Mouse (Mus musculus): ENCODE results near the gene Nfkbia. TPM values are rescaled to one million over a fixed set of nuclear protein-coding genes. Genes with fewer than 3 reads are reported as not detected.

Nfkbia gene
- 110 and 119 TPM in 2 replicates for polyA plus RNA-seq (2015; fragmentation: Nextera tagmentation; extraction: Ambion mirVana)

DNA sequence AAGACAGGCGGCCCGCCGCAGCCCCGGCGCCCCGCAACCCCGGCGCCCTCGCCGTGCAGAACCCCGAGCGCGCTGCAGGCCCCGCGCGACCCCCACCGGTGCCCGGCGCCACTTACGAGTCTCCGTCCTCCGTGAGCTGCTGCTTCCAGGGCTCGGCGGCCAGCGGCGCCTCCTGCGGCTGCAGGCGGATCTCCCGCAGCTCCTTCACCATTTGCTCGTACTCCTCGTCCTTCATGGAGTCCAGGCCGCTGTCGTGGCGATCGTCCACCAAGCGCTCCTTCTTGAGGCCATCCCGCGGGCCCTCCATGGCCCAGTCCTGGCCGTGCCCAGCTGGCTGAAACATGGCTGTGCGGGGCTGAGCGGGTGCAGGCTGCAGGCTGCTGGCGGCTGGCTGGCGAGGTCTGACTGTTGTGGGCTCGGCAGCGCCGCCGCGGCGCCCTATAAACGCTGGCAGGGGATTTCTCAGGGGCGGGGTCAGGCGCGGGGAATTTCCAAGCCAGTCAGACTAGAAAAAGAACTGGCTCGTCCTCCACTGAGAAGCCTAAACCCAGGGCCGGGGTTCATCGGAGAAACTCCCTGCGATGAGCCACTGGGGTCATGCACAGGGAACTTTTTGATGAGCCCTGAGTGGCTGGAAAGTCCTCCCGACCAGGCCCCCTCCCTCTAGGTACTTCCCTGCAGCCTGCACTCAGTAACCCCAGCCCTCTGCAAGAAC, at the start of gene Nfkbia:
Nfkbia (minus strand) TSS at position 464 of the 715 bp plus-strand sequence.
- DNase-seq (ENCODE audit: low spot score) (peak; percentile 95), ATAC-seq (ENCODE audit: low FRiP score, low TSS enrichment) (peak; percentile 83)
- peaks cover 6% of the 10 kb centered on the region; the same call in 1 of the 2 replicates for H3K4me1 ChIP-seq (replicated peaks; ENCODE audit: control insufficient read depth, insufficient read depth)
- no peaks in the 10 kb centered on the region for H3K9me3 ChIP-seq (ENCODE audit: control insufficient read depth, low read length)
- H3K4me2 ChIP-seq (replicated peaks; ENCODE audit: low read depth) = peak within 1 kb of the TSS; percentile 93
- peak within 1 kb of the TSS; percentile 100 for H3K9ac ChIP-seq (ENCODE audit: low read length)
- WGBS = 0% methylated on average over 45 of the region's 58 CpGs
- peak within 1 kb of the TSS; percentile 100 for H3K27ac ChIP-seq (replicated peaks)
- peak within 1 kb of the TSS; percentile 97 for H3K4me3 ChIP-seq (ENCODE audit: low read depth, low read length)
- TF ChIP-seq CTCF (IDR thresholded peaks at IDR 0.05; ENCODE audit: low read depth) = peak; percentile 52
- peak; percentile 93 for TF ChIP-seq EP300 (optimal IDR thresholded peaks at IDR 0.05)
- H3K36me3 ChIP-seq (ENCODE audit: control insufficient read depth, insufficient read depth, low read length) = peaks cover 20% of the 10 kb centered on the region
- no peaks in the 10 kb centered on the region for H3K27me3 ChIP-seq (ENCODE audit: control insufficient read depth, insufficient read depth, low read length)

- H3K4me3 ChIP-seq (ENCODE audit: low read depth, low read length) = no peak overlapping the region
- H3K9ac ChIP-seq (ENCODE audit: low read length) = no peak overlapping the region
- no peak overlapping the region for H3K27ac ChIP-seq (replicated peaks)
- TF ChIP-seq CTCF (IDR thresholded peaks at IDR 0.05; ENCODE audit: low read depth) = no peak
- no peak for TF ChIP-seq EP300 (optimal IDR thresholded peaks at IDR 0.05)
- DNase-seq (ENCODE audit: low spot score) = no peak
- H3K27me3 ChIP-seq (ENCODE audit: control insufficient read depth, insufficient read depth, low read length) = no peaks in the 10 kb centered on the region
- no peak for ATAC-seq (ENCODE audit: low FRiP score, low TSS enrichment)
- H3K4me1 ChIP-seq (replicated peaks; ENCODE audit: control insufficient read depth, insufficient read depth) = no peaks in the 10 kb centered on the region
- no peaks in the 10 kb centered on the region for H3K36me3 ChIP-seq (ENCODE audit: control insufficient read depth, insufficient read depth, low read length)
- H3K9me3 ChIP-seq (ENCODE audit: control insufficient read depth, low read length) = no peaks in the 10 kb centered on the region
- H3K4me2 ChIP-seq (replicated peaks; ENCODE audit: low read depth) = no peak overlapping the region
- WGBS = 65% methylated on average over 8 of the region's 8 CpGs
These were observed 46.7 kb upstream of the Nfkbia start for GRCm38 (mm10) chr12:55539157-55539556.

DNA sequence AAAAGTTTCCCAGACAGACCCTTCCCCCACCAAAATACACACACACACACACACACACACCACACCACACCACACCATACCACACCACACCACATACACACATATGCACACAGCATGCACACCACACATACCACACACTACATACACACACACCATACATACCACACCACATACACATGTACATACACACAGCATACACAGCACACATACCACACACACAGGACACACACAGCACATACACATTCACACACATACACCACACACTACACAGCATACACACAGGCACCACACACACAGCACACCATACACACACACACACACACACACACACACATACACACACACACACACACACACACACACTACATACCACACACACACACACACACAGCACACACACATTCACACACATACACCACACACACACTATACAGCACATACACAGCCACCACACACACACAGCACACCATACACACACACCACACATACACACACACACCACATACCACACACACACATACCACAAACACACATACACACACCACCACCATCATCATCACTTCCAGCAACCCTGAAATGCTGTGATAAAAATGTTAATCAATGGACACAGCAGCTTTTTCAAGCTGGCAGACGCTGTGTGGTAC, 46.0 kb upstream of the Nfkbia start:
- Histone ChIP-seq H3K27ac (replicated peaks) (no peak overlapping the region), H3K4me2 (replicated peaks; ENCODE audit: low read depth) (no peak overlapping the region), H3K36me3 (ENCODE audit: control insufficient read depth, insufficient read depth, low read length) (no peaks in the 10 kb centered on the region), H3K4me1 (replicated peaks; ENCODE audit: control insufficient read depth, insufficient read depth) (no peaks in the 10 kb centered on the region), H3K9ac (ENCODE audit: low read length) (no peak overlapping the region), H3K27me3 (ENCODE audit: control insufficient read depth, insufficient read depth, low read length) (no peaks in the 10 kb centered on the region), H3K4me3 (ENCODE audit: low read depth, low read length) (no peak overlapping the region), H3K9me3 (ENCODE audit: control insufficient read depth, low read length) (no peaks in the 10 kb centered on the region)
- ATAC-seq (ENCODE audit: low FRiP score, low TSS enrichment) (peak; percentile 67; the same call in 1 of the 2 replicates), DNase-seq (ENCODE audit: low spot score) (no peak)
- TF ChIP-seq EP300 (optimal IDR thresholded peaks at IDR 0.05) (no peak), CTCF (IDR thresholded peaks at IDR 0.05; ENCODE audit: low read depth) (no peak)
- 79% methylated on average over 1 of the region's 1 CpGs for WGBS

GRCm38 (mm10) chr12:55537742-55538141, 45.3 kb upstream of the Nfkbia start:
- 58% methylated on average over 7 of the region's 7 CpGs for WGBS
- no peak overlapping the region for H3K4me3 ChIP-seq (ENCODE audit: low read depth, low read length)
- H3K4me1 ChIP-seq (replicated peaks; ENCODE audit: control insufficient read depth, insufficient read depth) = no peaks in the 10 kb centered on the region
- no peak overlapping the region for H3K27ac ChIP-seq (replicated peaks)
- DNase-seq (ENCODE audit: low spot score) (no peak), ATAC-seq (ENCODE audit: low FRiP score, low TSS enrichment) (no peak)
- H3K27me3 ChIP-seq (ENCODE audit: control insufficient read depth, insufficient read depth, low read length) = no peaks in the 10 kb centered on the region
- no peaks in the 10 kb centered on the region for H3K9me3 ChIP-seq (ENCODE audit: control insufficient read depth, low read length)
- H3K4me2 ChIP-seq (replicated peaks; ENCODE audit: low read depth) = no peak overlapping the region
- TF ChIP-seq EP300 (optimal IDR thresholded peaks at IDR 0.05) = no peak
- TF ChIP-seq CTCF (IDR thresholded peaks at IDR 0.05; ENCODE audit: low read depth) = no peak
- no peaks in the 10 kb centered on the region for H3K36me3 ChIP-seq (ENCODE audit: control insufficient read depth, insufficient read depth, low read length)
- no peak overlapping the region for H3K9ac ChIP-seq (ENCODE audit: low read length)

- no peaks in the 10 kb centered on the region for H3K36me3 ChIP-seq (ENCODE audit: control insufficient read depth, insufficient read depth, low read length)
- H3K27ac ChIP-seq (replicated peaks) = no peak overlapping the region
- 6% methylated on average over 14 of the region's 14 CpGs for WGBS
- H3K4me3 ChIP-seq (ENCODE audit: low read depth, low read length) = no peak overlapping the region
- H3K9ac ChIP-seq (ENCODE audit: low read length) = no peak overlapping the region
- TF ChIP-seq CTCF (IDR thresholded peaks at IDR 0.05; ENCODE audit: low read depth) (no peak), EP300 (optimal IDR thresholded peaks at IDR 0.05) (no peak)
- DNase-seq (ENCODE audit: low spot score) = peak; percentile 24
- H3K4me2 ChIP-seq (replicated peaks; ENCODE audit: low read depth) = no peak overlapping the region
- H3K9me3 ChIP-seq (ENCODE audit: control insufficient read depth, low read length) = no peaks in the 10 kb centered on the region
- ATAC-seq (ENCODE audit: low FRiP score, low TSS enrichment) = no peak
- H3K27me3 ChIP-seq (ENCODE audit: control insufficient read depth, insufficient read depth, low read length) = no peaks in the 10 kb centered on the region
- no peaks in the 10 kb centered on the region for H3K4me1 ChIP-seq (replicated peaks; ENCODE audit: control insufficient read depth, insufficient read depth)
These were observed 44.2 kb upstream of the Nfkbia start for GRCm38 (mm10) chr12:55536537-55537135.
